Mouse (Mus musculus) thymus, adult 2 months (tissue): Measurements from ENCODE around the gene Acss2.

ENCODE experiments used
- CTCF ChIP-seq: fragments of 200-500 bp; IDR thresholded peaks from 2 replicates; pipeline ENCODE4 v1.5.1; 2012; ENCODE audit warnings: mild to moderate bottlenecking, control low read depth, low read length, moderate library complexity, borderline replicate concordance; ENCODE audit not compliant: control insufficient read depth, poor library complexity, insufficient read depth; ENCODE audit errors: extremely low read depth
- POLR2A ChIP-seq: fragments of 200-500 bp; IDR thresholded peaks from 2 replicates; pipeline ENCODE4 v1.6.1; 2012; ENCODE audit warnings: mild to moderate bottlenecking, low read length, control low read depth, moderate library complexity; ENCODE audit not compliant: control insufficient read depth, poor library complexity, insufficient read depth; ENCODE audit errors: extremely low read depth

GRCm38 (mm10) chr2:155616971-155617370, 99.2 kb downstream of the Acss2 start:
- no peak for TF ChIP-seq CTCF
- TF ChIP-seq POLR2A, result no peak
